Mouse (Mus musculus) lung, adult 18-20 months (tissue): ENCODE measurements around the gene Mgat5.

Experiments
- DNase-seq, 2 experiments: peaks; one replicate each; pipeline ENCODE4 v3.0.0; 2022; ENCODE audit warnings: mixed read lengths in 2 of 2

Gene Mgat5

GRCm38 (mm10) chr1:127511362-127511761 is 306.5 kb downstream of the Mgat5 start:
- no peak for DNase-seq

DNA sequence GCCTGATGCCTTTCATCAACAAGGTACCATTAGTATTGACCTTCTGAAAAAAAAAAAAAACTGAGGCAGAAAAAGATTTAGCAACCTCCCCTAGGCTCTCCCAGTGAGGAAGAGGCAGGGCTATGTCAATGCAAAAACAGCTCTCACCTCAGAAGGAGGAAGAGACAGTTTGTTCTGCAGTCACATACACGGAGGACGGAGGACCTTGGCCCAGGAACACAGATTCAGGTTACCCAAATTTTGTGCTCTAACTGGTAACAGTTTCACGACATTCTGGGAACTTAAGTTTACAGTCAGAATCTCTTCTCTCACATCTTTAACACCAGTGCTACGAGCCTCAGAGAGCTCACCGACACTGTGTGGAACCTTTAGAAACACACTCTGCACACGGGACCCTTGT is 307.9 kb downstream of the Mgat5 start:
- DNase-seq = no peak

DNA sequence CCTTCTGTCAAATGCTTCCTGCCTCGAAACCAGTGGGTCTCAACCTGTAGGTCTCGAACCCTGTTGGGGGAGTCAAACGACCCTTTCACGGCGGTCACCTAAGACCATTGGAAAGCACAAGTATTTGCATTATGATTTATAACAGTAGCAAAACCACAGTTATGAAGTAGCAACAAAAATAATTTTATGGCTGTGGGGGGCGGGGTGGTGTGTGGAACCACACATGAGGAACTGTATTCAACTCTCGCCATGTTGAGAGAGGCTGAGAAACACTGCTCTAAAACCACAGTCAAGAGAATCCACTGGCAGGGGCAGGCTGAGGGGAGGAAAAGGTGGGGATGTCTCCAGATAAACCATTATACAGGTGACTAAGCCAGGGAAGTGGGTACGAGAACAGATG is 308.3 kb downstream of the Mgat5 start:
- no peak for DNase-seq

GRCm38 (mm10) chr1:127513664-127514063 is 308.8 kb downstream of the Mgat5 start:
- no peak for DNase-seq

- peak; percentile 9 to 28 for DNase-seq
These were observed 309.7 kb downstream of the Mgat5 start for GRCm38 (mm10) chr1:127514479-127514878.

DNA sequence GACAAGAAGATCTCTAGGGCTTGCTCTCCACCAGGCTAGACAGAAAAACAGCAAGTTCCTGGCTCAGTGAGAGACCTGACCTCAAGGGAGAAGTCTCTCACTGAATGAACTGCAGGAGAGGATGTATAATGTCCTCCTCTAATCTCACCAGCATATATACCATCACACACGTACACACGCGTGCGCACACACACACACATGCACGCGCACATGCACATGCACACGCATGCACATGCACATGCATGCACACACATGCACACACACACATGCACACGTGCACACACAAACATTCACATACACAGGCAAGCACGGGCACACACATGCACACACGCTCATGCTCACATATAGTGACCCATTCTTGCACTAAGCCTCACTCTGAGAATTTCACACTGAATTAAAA is 310.1 kb downstream of the Mgat5 start:
- no peak for DNase-seq

DNA sequence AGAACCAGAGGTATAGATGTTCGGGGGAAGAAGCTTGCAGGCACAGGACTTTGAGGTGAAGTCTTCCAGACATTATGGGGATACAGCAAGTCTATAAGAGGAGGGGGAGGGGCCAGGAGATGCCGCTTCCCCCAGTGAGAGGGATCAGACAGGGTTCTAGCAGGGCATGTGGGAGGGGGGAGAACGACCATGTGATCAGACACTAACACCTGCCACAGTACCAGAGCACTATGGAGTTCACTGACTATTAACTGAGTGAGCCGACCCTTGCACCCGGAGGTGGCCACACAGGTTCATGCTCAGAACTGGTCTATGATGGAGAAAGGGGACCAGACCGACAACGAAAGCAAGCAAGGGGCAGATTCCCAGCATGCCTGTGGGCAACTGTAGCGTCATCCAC is 318.5 kb downstream of the Mgat5 start:
- no peak for DNase-seq

DNA sequence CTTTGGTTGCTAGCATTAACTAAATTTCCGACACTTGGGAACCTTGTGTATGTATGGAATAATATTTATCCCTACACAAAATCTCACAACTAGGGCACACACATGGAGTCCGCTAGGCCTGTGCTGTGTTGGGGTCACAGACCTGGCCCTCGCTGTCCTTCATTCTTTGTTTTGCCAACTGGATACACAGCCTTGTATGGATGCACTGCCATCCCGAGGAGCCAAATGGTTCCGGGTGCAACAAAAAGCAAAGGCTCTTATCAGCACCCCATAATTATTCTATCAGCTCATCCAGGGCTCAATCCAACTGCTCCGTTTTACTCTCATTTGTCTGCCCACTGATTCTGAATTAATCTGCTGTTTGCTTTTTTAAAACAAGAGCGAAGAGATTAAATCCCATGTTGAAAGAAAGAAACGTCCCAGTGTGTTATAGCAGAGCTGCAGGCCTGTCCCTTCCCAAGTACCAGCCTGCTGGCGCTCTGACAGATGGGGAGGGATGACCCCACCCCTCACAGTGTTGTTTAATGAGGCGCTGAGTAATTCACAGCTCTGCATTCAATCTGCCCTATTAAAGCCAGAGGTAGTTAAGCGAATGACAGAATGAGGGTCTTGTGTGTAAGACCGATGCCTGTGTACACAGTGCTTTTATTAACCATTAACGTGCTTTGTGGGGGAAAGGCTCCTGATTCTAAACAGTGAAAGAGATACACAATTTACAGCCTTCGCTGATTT is 326.2 kb downstream of the Mgat5 start:
- DNase-seq = no peak

DNA sequence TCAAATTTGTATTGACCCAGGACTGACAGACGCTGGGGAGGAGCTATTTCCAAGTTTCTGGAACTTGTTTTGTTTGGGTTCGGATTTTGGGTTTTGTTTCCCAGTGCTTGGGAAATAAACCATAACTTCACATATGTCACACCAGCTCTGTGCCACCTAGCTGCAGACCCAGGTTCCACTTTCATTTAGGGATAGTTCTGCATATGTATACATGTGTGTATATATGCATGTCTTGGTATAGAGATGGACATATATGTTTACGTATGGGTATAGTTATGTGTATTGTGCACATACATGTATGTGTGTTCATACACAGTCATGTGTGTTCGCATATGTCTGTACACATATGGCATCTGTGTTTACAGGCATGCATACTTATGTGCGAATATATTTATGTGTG is 326.9 kb downstream of the Mgat5 start:
- DNase-seq = no peak

GRCm38 (mm10) chr1:127536448-127536847 is 331.6 kb downstream of the Mgat5 start:
- no peak for DNase-seq

DNA sequence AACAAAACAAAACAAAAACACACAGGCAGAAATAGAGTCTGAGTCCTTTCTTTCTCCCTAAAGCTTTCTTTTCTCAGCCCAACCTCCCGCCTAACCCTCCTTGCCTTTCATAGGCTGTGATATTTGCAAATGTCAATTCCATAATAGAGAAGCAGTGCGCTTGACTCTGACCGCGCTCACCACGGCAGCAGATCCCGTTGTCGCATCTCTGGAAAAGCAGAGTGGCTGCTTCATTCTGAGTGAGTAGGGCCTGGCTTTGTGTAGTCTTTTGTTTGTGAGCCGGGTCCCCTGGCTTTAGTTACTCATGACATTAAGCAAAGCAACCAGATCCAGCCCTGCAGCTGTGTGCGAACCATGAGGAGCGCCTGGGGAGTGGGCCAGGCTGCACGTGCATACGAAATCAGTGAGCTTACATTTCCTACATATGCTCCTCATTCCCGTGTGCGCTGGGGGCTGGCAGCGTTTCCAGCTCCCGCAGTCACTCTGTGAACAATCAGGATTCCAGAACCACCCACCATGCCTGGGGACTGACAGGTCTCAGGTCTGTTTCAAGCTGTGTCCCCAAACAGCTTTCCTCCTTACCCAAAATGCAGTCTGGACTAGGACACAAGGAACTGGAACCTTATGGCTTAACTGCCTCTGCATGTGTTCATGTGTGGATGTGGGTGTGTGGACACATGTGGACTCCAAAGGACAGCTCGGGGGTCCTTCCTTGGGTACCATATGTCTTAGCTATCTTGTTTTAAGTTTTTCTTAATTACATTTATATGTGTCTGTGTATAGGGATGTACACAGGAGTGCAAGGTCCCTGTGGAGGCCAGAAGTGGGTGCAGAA is 332.6 kb downstream of the Mgat5 start:
- DNase-seq = no peak
